Comparison of ENCODE assay signal across 23 mouse cellular contexts in genomic region chr1:87864889-87865288, GRCm38 (mm10). TPM values are rescaled to one million over a fixed set of nuclear protein-coding genes. Genes with fewer than 3 reads are reported as not detected.
DNase-seq lines count a peak whose midpoint lies in the region; TF ChIP-seq lines count a peak whose summit lies in the region.
"Had no signal": no experiment of that assay in that cellular context is flagged by ENCODE, and none has a peak within 500 bp of the region (broad histone marks: within the 10 kb centered on the region; RNA-seq: fewer than 3 reads in every experiment).

No protein-coding gene starts in this region.

- no peak overlapping the region for H3K4me3 ChIP-seq in spleen, adult 2 months (ENCODE audit: extremely low read depth, insufficient read depth, insufficient read length)
- no peak overlapping the region for H3K4me3 ChIP-seq in bone marrow macrophage, adult 2 months (ENCODE audit: insufficient read depth, low read length)
- no peak overlapping the region for H3K4me3 ChIP-seq in macrophage (ENCODE audit: inconsistent target)
- H3K4me3 ChIP-seq: embryonic facial prominence, embryonic 13.5 days; embryonic facial prominence, embryonic 15.5 days; erythroblast, embryonic 14.5 days; forebrain, embryonic 10.5 days; forebrain, embryonic 12.5 days had no signal

- no peak for DNase-seq in spleen, adult 2 months (ENCODE audit: low read depth in 1 of 2, low spot score in 2 of 2)
- no peak for DNase-seq in spleen, postnatal 14 days (ENCODE audit: low spot score in 2 of 2)
- DNase-seq in right cerebral cortex, adult 2 months (ENCODE audit: low spot score in 2 of 2), result no peak
- no peak for DNase-seq in layer of hippocampus, adult 9-10 months (ENCODE audit: low spot score)
- DNase-seq: adrenal gland, adult 8-10 months; adrenal gland, postnatal 14 days; adrenal gland, postnatal 36 days; B cell, adult 2 months; cerebellum, adult 11 months; cerebellum, adult 18-20 months; cerebellum, adult 8-10 months; cerebellum, adult 9-11 months; cerebellum, postnatal 14 days; cerebellum, postnatal 36 days; embryo, embryonic 11 days had no signal

- TF ChIP-seq CTCF in spleen, adult 2 months (IDR thresholded peaks at IDR 0.05; ENCODE audit: extremely low read depth, insufficient read depth, insufficient read length, insufficient replicate concordance), result no peak
- TF ChIP-seq CTCF in bone marrow macrophage, adult 2 months (IDR thresholded peaks at IDR 0.05; ENCODE audit: low read depth, low read length), result no peak

- no peaks in the 10 kb centered on the region for H3K27me3 ChIP-seq in spleen, adult 2 months (ENCODE audit: control insufficient read depth, insufficient read depth, low read length)
- H3K27me3 ChIP-seq: embryonic facial prominence, embryonic 13.5 days; embryonic facial prominence, embryonic 15.5 days; forebrain, embryonic 12.5 days; Patski had no signal

- H3K27ac ChIP-seq in spleen, adult 2 months (ENCODE audit: insufficient read depth, low read length), result peak overlapping the region; percentile 38; the same call in 1 of the 2 replicates
- H3K27ac ChIP-seq in bone marrow macrophage, adult 2 months (ENCODE audit: insufficient read depth, low read depth, low read length), result peak overlapping the region; percentile 15; the same call in 1 of the 2 replicates
- H3K27ac ChIP-seq in macrophage, result peak overlapping the region; percentile 71; the same call in 1 of the 2 replicates
- H3K27ac ChIP-seq: embryonic facial prominence, embryonic 13.5 days; embryonic facial prominence, embryonic 15.5 days; forebrain, embryonic 10.5 days; forebrain, embryonic 12.5 days had no signal

- no peak for TF ChIP-seq POLR2A in spleen, adult 2 months (IDR thresholded peaks at IDR 0.05; ENCODE audit: low read depth, low read length)
- no peak for TF ChIP-seq POLR2A in bone marrow macrophage, adult 2 months (IDR thresholded peaks at IDR 0.05; ENCODE audit: borderline replicate concordance, low read depth, low read length)

- H3K79me2 ChIP-seq in macrophage (ENCODE audit: inconsistent target), result peaks cover 100% of the 10 kb centered on the region

- H3K4me1 ChIP-seq in spleen, adult 2 months (ENCODE audit: control insufficient read depth, insufficient read depth, insufficient read length), result peaks cover 56% of the 10 kb centered on the region
- peaks cover 75% of the 10 kb centered on the region for H3K4me1 ChIP-seq in bone marrow macrophage, adult 2 months (ENCODE audit: control insufficient read depth, insufficient read depth, low read length)
- H3K4me1 ChIP-seq: forebrain, embryonic 10.5 days; forebrain, embryonic 12.5 days had no signal

- no peaks in the 10 kb centered on the region for H3K36me3 ChIP-seq in spleen, adult 2 months (ENCODE audit: control insufficient read depth, insufficient read depth, low read length)
- no peaks in the 10 kb centered on the region for H3K36me3 ChIP-seq in macrophage (ENCODE audit: inconsistent target)
- H3K36me3 ChIP-seq: embryonic facial prominence, embryonic 13.5 days; embryonic facial prominence, embryonic 15.5 days; forebrain, embryonic 12.5 days had no signal

RNA-seq across cellular contexts. Expression of gene Dgkd, which starts 11.8 kb away (rescaled TPM):
- 62.4 and 69.4 TPM in 2 replicates for polyA plus RNA-seq in spleen, adult 2 months (2012; rRNA removed)
- polyA plus RNA-seq in bone marrow macrophage, adult 2 months (2012; ENCODE audit: insufficient read depth, insufficient read length, missing spikeins), result 91.0 and 100 TPM in 2 replicates
- 100 to 1,000 TPM in 20 of 26 experiments, 10 to 100 TPM in 6; 34.5 to 425 (median 135) TPM for total RNA-seq in macrophage (2018; cell fraction: chromatin; rRNA removed)
- 10 to 100 TPM; 22.3 to 84.2 (median 40.3) TPM for total RNA-seq in macrophage (2018; cell fraction: cytosol; rRNA removed)
- total RNA-seq in macrophage (2018; cell fraction: nucleus; rRNA removed), result 100 to 1,000 TPM in 9 of 26 experiments, 10 to 100 TPM in 17; 36.1 to 233 (median 76.6) TPM
- 33.2 to 62.9 TPM (median 58.3 TPM) in 3 replicates for polyA plus RNA-seq in macrophage (2018)

Comparison
In these comparisons a context has a peak if more than half of its experiments do, and no peak if none do; other contexts are left out.
1. H3K27ac ChIP-seq: peak in every context shown above with its lines; median percentile 71 in macrophage; 38 in spleen, adult 2 months; 15 in bone marrow macrophage, adult 2 months.